ENCODE assay signal across 13 mouse cellular contexts in the genomic region with DNA sequence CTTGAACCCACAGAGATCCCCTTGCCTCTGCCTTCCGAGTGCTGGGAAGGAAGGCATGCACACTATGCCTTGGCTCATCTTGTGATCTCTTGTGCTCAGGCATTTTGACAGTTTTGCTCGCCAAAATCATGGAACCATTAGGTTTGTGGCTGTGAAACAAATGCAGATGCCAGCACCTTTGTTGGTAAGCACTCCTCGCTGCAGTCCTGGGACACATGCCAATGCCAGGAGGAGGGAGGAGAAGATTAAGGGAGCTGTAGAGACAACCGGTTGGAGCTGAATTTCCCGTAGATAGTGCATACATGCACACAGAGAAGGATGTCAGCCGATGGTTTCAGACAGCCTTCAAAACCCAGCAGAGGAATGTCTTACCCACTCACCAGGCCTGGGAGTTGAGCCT.
DNase-seq lines count a peak whose midpoint lies in the region; ATAC-seq and TF ChIP-seq lines count a peak whose summit lies in the region.
"Had no signal": no experiment of that assay in that cellular context is flagged by ENCODE, and none has a peak within 500 bp of the region (broad histone marks: within the 10 kb centered on the region; RNA-seq: fewer than 3 reads in every experiment).

No protein-coding gene starts in this region.

- H3K9ac ChIP-seq in forebrain, embryonic 14.5 days (ENCODE audit: low read length), result no peak overlapping the region
- H3K9ac ChIP-seq in hindbrain, postnatal 0 days (replicated peaks; ENCODE audit: low read length), result no peak overlapping the region
- H3K9ac ChIP-seq in hindbrain, embryonic 11.5 days (ENCODE audit: low read depth, low read length), result no peak overlapping the region
- H3K9ac ChIP-seq: lung, embryonic 15.5 days; stomach, embryonic 15.5 days had no signal

- no peak overlapping the region for H3K4me3 ChIP-seq in forebrain, embryonic 14.5 days (ENCODE audit: low read depth, low read length)
- H3K4me3 ChIP-seq in forebrain, embryonic 10.5 days, result no peak overlapping the region
- no peak overlapping the region for H3K4me3 ChIP-seq in hindbrain, postnatal 0 days (ENCODE audit: low read length)
- no peak overlapping the region for H3K4me3 ChIP-seq in hindbrain, embryonic 11.5 days (ENCODE audit: low read depth, low read length)
- H3K4me3 ChIP-seq: lung, embryonic 15.5 days; stomach, embryonic 15.5 days had no signal

- no peak overlapping the region for H3K27ac ChIP-seq in forebrain, embryonic 14.5 days (ENCODE audit: low read depth, low read length)
- no peak overlapping the region for H3K27ac ChIP-seq in forebrain, embryonic 10.5 days
- 0 out of 2 replicates have a peak overlapping the region, but pooled peaks have one; percentile 12 for H3K27ac ChIP-seq in hindbrain, postnatal 0 days
- no peak overlapping the region for H3K27ac ChIP-seq in hindbrain, embryonic 11.5 days (ENCODE audit: low read depth, low read length)
- H3K27ac ChIP-seq: kidney, postnatal 0 days; lung, embryonic 15.5 days; stomach, embryonic 15.5 days had no signal

- H3K4me1 ChIP-seq in forebrain, embryonic 14.5 days (ENCODE audit: control insufficient read depth, insufficient read depth, low read length), result peaks cover 5% of the 10 kb centered on the region; the same call in 1 of the 2 replicates
- no peaks in the 10 kb centered on the region for H3K4me1 ChIP-seq in forebrain, embryonic 10.5 days
- H3K4me1 ChIP-seq in hindbrain, postnatal 0 days (ENCODE audit: insufficient read depth, low read length), result no peaks in the 10 kb centered on the region
- H3K4me1 ChIP-seq in hindbrain, embryonic 11.5 days (replicated peaks; ENCODE audit: control insufficient read depth, insufficient read depth, low read length), result no peaks in the 10 kb centered on the region
- H3K4me1 ChIP-seq: lung, embryonic 15.5 days; stomach, embryonic 15.5 days had no signal

- WGBS in forebrain, embryonic 14.5 days, result 44% methylated on average over 6 of the region's 6 CpGs
- WGBS in forebrain, embryonic 10.5 days, result 85% methylated on average over 6 of the region's 6 CpGs
- 37% methylated on average over 6 of the region's 6 CpGs for WGBS in hindbrain, postnatal 0 days
- 88% methylated on average over 6 of the region's 6 CpGs for WGBS in hindbrain, embryonic 11.5 days

- ATAC-seq in forebrain, embryonic 14.5 days, result peak; percentile 62; the same call in 1 of the 2 replicates
- ATAC-seq in hindbrain, postnatal 0 days, result no peak
- ATAC-seq in hindbrain, embryonic 11.5 days (ENCODE audit: low FRiP score), result no peak
- ATAC-seq: intestine, embryonic 16.5 days had no signal

- no peaks in the 10 kb centered on the region for H3K36me3 ChIP-seq in forebrain, embryonic 14.5 days (ENCODE audit: control insufficient read depth, insufficient read depth, low read length)
- H3K36me3 ChIP-seq in forebrain, embryonic 10.5 days (replicated peaks), result no peaks in the 10 kb centered on the region
- H3K36me3 ChIP-seq in hindbrain, postnatal 0 days (ENCODE audit: insufficient read depth, low read length), result no peaks in the 10 kb centered on the region
- no peaks in the 10 kb centered on the region for H3K36me3 ChIP-seq in hindbrain, embryonic 11.5 days (ENCODE audit: control insufficient read depth, insufficient read depth, low read length)
- H3K36me3 ChIP-seq: lung, embryonic 15.5 days; stomach, embryonic 15.5 days had no signal

- TF ChIP-seq CTCF in hindbrain, postnatal 0 days (IDR thresholded peaks at IDR 0.05; ENCODE audit: low read depth), result no peak

- no peaks in the 10 kb centered on the region for H3K9me3 ChIP-seq in forebrain, embryonic 14.5 days (replicated peaks; ENCODE audit: control insufficient read depth, low read length)
- H3K9me3 ChIP-seq in forebrain, embryonic 10.5 days, result no peaks in the 10 kb centered on the region
- H3K9me3 ChIP-seq in hindbrain, postnatal 0 days (ENCODE audit: low read length), result no peaks in the 10 kb centered on the region
- no peaks in the 10 kb centered on the region for H3K9me3 ChIP-seq in hindbrain, embryonic 11.5 days (ENCODE audit: control insufficient read depth, low read length)
- H3K9me3 ChIP-seq: lung, embryonic 15.5 days; stomach, embryonic 15.5 days had no signal

- DNase-seq in forebrain, embryonic 14.5 days (ENCODE audit: low spot score), result peak; percentile 78
- no peak for DNase-seq in forebrain, embryonic 10.5 days (ENCODE audit: extremely low spot score, low spot score)
- DNase-seq in hindbrain, postnatal 0 days (ENCODE audit: low spot score), result peak; percentile 64
- no peak for DNase-seq in hindbrain, embryonic 11.5 days (ENCODE audit: low spot score)
- DNase-seq in Muller cell, postnatal 12 days (ENCODE audit: inconsistent ontology term), result peak; percentile 74
- peak; percentile 20 for DNase-seq in cerebellum, adult 9-10 months
- no peak for DNase-seq in right cerebral cortex, adult 18-20 months
- DNase-seq in adrenal gland, postnatal 25 days, result no peak
- DNase-seq: layer of hippocampus, adult 9-11 months had no signal

- no peak overlapping the region for H3K4me2 ChIP-seq in forebrain, embryonic 14.5 days (ENCODE audit: low read length)
- no peak overlapping the region for H3K4me2 ChIP-seq in hindbrain, postnatal 0 days (ENCODE audit: low read depth, low read length)
- H3K4me2 ChIP-seq in hindbrain, embryonic 11.5 days (replicated peaks; ENCODE audit: low read depth, low read length), result no peak overlapping the region
- H3K4me2 ChIP-seq: lung, embryonic 15.5 days; stomach, embryonic 15.5 days had no signal

- no peaks in the 10 kb centered on the region for H3K27me3 ChIP-seq in forebrain, embryonic 14.5 days (replicated peaks; ENCODE audit: control insufficient read depth, insufficient read depth, low read length)
- no peaks in the 10 kb centered on the region for H3K27me3 ChIP-seq in forebrain, embryonic 10.5 days (ENCODE audit: poor library complexity, severe bottlenecking)
- no peaks in the 10 kb centered on the region for H3K27me3 ChIP-seq in hindbrain, postnatal 0 days (ENCODE audit: insufficient read depth, low read length)
- H3K27me3 ChIP-seq in hindbrain, embryonic 11.5 days (ENCODE audit: control insufficient read depth, insufficient read depth, low read length), result no peaks in the 10 kb centered on the region
- H3K27me3 ChIP-seq: lung, embryonic 15.5 days; stomach, embryonic 15.5 days had no signal

Comparison
In these comparisons a context has a peak if more than half of its experiments do, and no peak if none do; other contexts are left out.
1. DNase-seq: peak in forebrain, embryonic 14.5 days (single experiment), hindbrain, postnatal 0 days (single experiment), Muller cell, postnatal 12 days (single experiment) and cerebellum, adult 9-10 months (single experiment); none in forebrain, embryonic 10.5 days (single experiment), hindbrain, embryonic 11.5 days (single experiment), right cerebral cortex, adult 18-20 months (single experiment) and adrenal gland, postnatal 25 days (single experiment).